ENCODE assay signal across 30 mouse cellular contexts in the genomic region with DNA sequence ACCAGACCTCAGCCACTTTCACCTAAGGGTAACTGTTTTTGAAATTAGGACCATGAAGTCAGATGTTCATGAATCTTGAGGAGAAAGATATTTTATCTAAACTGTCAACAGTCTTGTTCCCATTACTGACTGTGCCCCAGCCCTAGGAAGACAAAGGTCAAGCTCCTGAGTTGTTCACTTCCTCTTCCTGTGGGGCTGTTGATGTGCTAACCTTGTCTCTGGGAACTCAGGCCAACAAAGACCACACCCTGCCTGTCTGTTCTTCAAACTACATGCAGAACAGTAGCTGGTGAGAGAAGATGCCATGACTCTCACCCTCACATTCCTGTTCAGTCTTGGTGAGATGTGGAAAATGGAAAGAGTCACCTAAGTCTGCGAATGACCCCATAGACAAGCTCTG. TPM values are rescaled to one million over a fixed set of nuclear protein-coding genes. Genes with fewer than 3 reads are reported as not detected.
DNase-seq lines count a peak whose midpoint lies in the region; ATAC-seq and TF ChIP-seq lines count a peak whose summit lies in the region.
"Had no signal": no experiment of that assay in that cellular context is flagged by ENCODE, and none has a peak within 500 bp of the region (broad histone marks: within the 10 kb centered on the region; RNA-seq: fewer than 3 reads in every experiment).

No protein-coding gene starts in this region.

- H3K4me1 ChIP-seq in liver, adult 2 months (ENCODE audit: control insufficient read depth, insufficient read depth, low read length): no peaks in the 10 kb centered on the region
- H3K4me1 ChIP-seq in liver, embryonic 12.5 days: no peaks in the 10 kb centered on the region
- peaks cover 0 to 3% of the 10 kb centered on the region in 2 experiments; a peak in 1 of 4 replicates for H3K4me1 ChIP-seq in MEL (ENCODE audit: control insufficient read depth in 1 of 2, insufficient read depth in 2 of 2, low read length in 2 of 2)
- H3K4me1 ChIP-seq in midbrain, embryonic 16.5 days (ENCODE audit: control insufficient read depth, insufficient read depth, low read length): no peaks in the 10 kb centered on the region
- H3K4me1 ChIP-seq: embryonic facial prominence, embryonic 13.5 days; embryonic facial prominence, embryonic 15.5 days; forebrain, embryonic 10.5 days; forebrain, embryonic 12.5 days had no signal

- WGBS in liver, adult 2 months: 67% methylated on average over 1 of the region's 1 CpGs
- WGBS in liver, embryonic 12.5 days (ENCODE audit: insufficient replicate concordance): 77% methylated on average over 1 of the region's 1 CpGs
- 81% methylated on average over 1 of the region's 1 CpGs for WGBS in midbrain, embryonic 16.5 days

- no peak for ATAC-seq in liver, embryonic 12.5 days
- peak; percentile 90 for ATAC-seq in megakaryocyte, adult 5-6 weeks (ENCODE audit: poor library complexity, severe bottlenecking)
- ATAC-seq in midbrain, embryonic 16.5 days: no peak
- ATAC-seq: CD4-positive, CD25-positive, alpha-beta regulatory T cell, adult 4 months; forebrain, embryonic 14.5 days had no signal

- no peaks in the 10 kb centered on the region for H3K9me3 ChIP-seq in liver, embryonic 12.5 days (replicated peaks)
- no peaks in the 10 kb centered on the region for H3K9me3 ChIP-seq in MEL (replicated peaks; ENCODE audit: insufficient read depth, low read length)
- no peaks in the 10 kb centered on the region for H3K9me3 ChIP-seq in midbrain, embryonic 16.5 days (replicated peaks; ENCODE audit: control insufficient read depth, low read length, poor library complexity, severe bottlenecking)
- H3K9me3 ChIP-seq: embryonic facial prominence, embryonic 13.5 days; embryonic facial prominence, embryonic 15.5 days; G1E had no signal

- H3K79me2 ChIP-seq in liver, adult 2 months (ENCODE audit: control insufficient read depth, insufficient read depth, low read length): no peaks in the 10 kb centered on the region
- no peaks in the 10 kb centered on the region for H3K79me2 ChIP-seq in MEL (ENCODE audit: control insufficient read depth, insufficient read depth, low read length, poor library complexity)

- no peak for TF ChIP-seq POLR2A in liver, adult 2 months (IDR thresholded peaks at IDR 0.05; ENCODE audit: extremely low read depth, insufficient read depth, low read length)
- no peak for TF ChIP-seq POLR2A in MEL (IDR thresholded peaks at IDR 0.05; ENCODE audit: control insufficient read depth in 1 of 2, insufficient read depth in 1 of 2, low read depth in 1 of 2, low read length in 2 of 2, poor library complexity in 1 of 2)

- no peak for TF ChIP-seq CTCF in liver, adult 2 months (IDR thresholded peaks at IDR 0.05; ENCODE audit: low read depth, low read length)
- no peak for TF ChIP-seq CTCF in MEL (IDR thresholded peaks at IDR 0.05 in 2 of 3, conservative IDR thresholded peaks at IDR 0.05 in 1 of 3; ENCODE audit: control insufficient read depth in 1 of 3, insufficient read depth in 1 of 3, low read depth in 2 of 3, low read length in 3 of 3, poor library complexity in 1 of 3, severe bottlenecking in 1 of 3)

- no peak overlapping the region for H3K4me3 ChIP-seq in liver, adult 2 months (ENCODE audit: insufficient read depth, low read depth, low read length)
- H3K4me3 ChIP-seq in liver, embryonic 12.5 days: no peak overlapping the region
- H3K4me3 ChIP-seq in MEL (ENCODE audit: control insufficient read depth in 1 of 2, insufficient read depth in 1 of 2, low read depth in 2 of 2, low read length in 2 of 2): no peak overlapping the region
- H3K4me3 ChIP-seq in midbrain, embryonic 16.5 days (ENCODE audit: low read depth, low read length): no peak overlapping the region
- H3K4me3 ChIP-seq: embryonic facial prominence, embryonic 13.5 days; embryonic facial prominence, embryonic 15.5 days; erythroblast, embryonic 14.5 days; forebrain, embryonic 10.5 days; forebrain, embryonic 12.5 days had no signal

- no peaks in the 10 kb centered on the region for H3K27me3 ChIP-seq in liver, adult 2 months (ENCODE audit: control insufficient read depth, insufficient read depth, low read length)
- no peaks in the 10 kb centered on the region for H3K27me3 ChIP-seq in liver, embryonic 12.5 days (replicated peaks)
- no peaks in the 10 kb centered on the region for H3K27me3 ChIP-seq in MEL (ENCODE audit: control insufficient read depth in 1 of 2, insufficient read depth in 2 of 2, low read length in 2 of 2)
- H3K27me3 ChIP-seq in midbrain, embryonic 16.5 days (ENCODE audit: control insufficient read depth, insufficient read depth, low read depth, low read length): no peaks in the 10 kb centered on the region
- H3K27me3 ChIP-seq: CH12.LX; embryonic facial prominence, embryonic 13.5 days; embryonic facial prominence, embryonic 15.5 days; forebrain, embryonic 12.5 days had no signal

- H3K9ac ChIP-seq in liver, adult 2 months (ENCODE audit: low read depth, low read length): no peak overlapping the region
- no peak overlapping the region for H3K9ac ChIP-seq in liver, embryonic 12.5 days
- no peak overlapping the region for H3K9ac ChIP-seq in MEL (ENCODE audit: control insufficient read depth, low read depth, low read length, poor library complexity, severe bottlenecking)
- no peak overlapping the region for H3K9ac ChIP-seq in midbrain, embryonic 16.5 days (ENCODE audit: low read depth, low read length)
- H3K9ac ChIP-seq: embryonic facial prominence, embryonic 13.5 days; embryonic facial prominence, embryonic 15.5 days; forebrain, embryonic 12.5 days had no signal

- no peak overlapping the region for H3K4me2 ChIP-seq in liver, embryonic 12.5 days
- no peak overlapping the region for H3K4me2 ChIP-seq in midbrain, embryonic 16.5 days (ENCODE audit: low read length)
- H3K4me2 ChIP-seq: embryonic facial prominence, embryonic 13.5 days; embryonic facial prominence, embryonic 15.5 days; forebrain, embryonic 12.5 days had no signal

- DNase-seq in liver, adult 2 months (ENCODE audit: extremely low read depth, low read depth, low spot score): peak; percentile 7
- peak; percentile 13 for DNase-seq in lung, postnatal 25 days (ENCODE audit: low spot score)
- DNase-seq in lung, postnatal 10 days: no peak
- DNase-seq in MEL (ENCODE audit: low read depth, low spot score): peak; percentile 19
- DNase-seq in right cerebral cortex, postnatal 36 days (ENCODE audit: low spot score in 2 of 2): no peak
- DNase-seq: adrenal gland, adult 2 months; adrenal gland, postnatal 10 days; adrenal gland, postnatal 25 days; B cell, adult 2 months; cerebellum, adult 11 months; cerebellum, adult 18-20 months; cerebellum, adult 8-10 months; cerebellum, adult 9-11 months; cerebellum, postnatal 14 days; cerebellum, postnatal 36 days; embryo, embryonic 11 days had no signal

- TF ChIP-seq RAD21 in MEL (IDR thresholded peaks at IDR 0.05; ENCODE audit: low read depth, low read length): no peak

- H3K36me3 ChIP-seq in liver, adult 2 months (ENCODE audit: control insufficient read depth, insufficient read depth, low read length): no peaks in the 10 kb centered on the region
- H3K36me3 ChIP-seq in liver, embryonic 12.5 days: no peaks in the 10 kb centered on the region
- no peaks in the 10 kb centered on the region for H3K36me3 ChIP-seq in MEL (ENCODE audit: control insufficient read depth in 1 of 2, insufficient read depth in 2 of 2, low read length in 2 of 2)
- H3K36me3 ChIP-seq in midbrain, embryonic 16.5 days (ENCODE audit: control insufficient read depth, insufficient read depth, low read length): no peaks in the 10 kb centered on the region
- H3K36me3 ChIP-seq: embryonic facial prominence, embryonic 13.5 days; embryonic facial prominence, embryonic 15.5 days; forebrain, embryonic 10.5 days; forebrain, embryonic 12.5 days; G1E had no signal

- no peak for TF ChIP-seq EP300 in MEL (IDR thresholded peaks at IDR 0.05; ENCODE audit: low read depth in 1 of 2, low read length in 2 of 2)

- no peak overlapping the region for H3K27ac ChIP-seq in liver, adult 2 months (replicated peaks; ENCODE audit: insufficient read depth, low read depth, low read length)
- no peak overlapping the region for H3K27ac ChIP-seq in liver, embryonic 12.5 days
- H3K27ac ChIP-seq in MEL (ENCODE audit: control insufficient read depth, low read depth, low read length): no peak overlapping the region
- no peak overlapping the region for H3K27ac ChIP-seq in midbrain, embryonic 16.5 days (ENCODE audit: low read length)
- H3K27ac ChIP-seq: embryonic facial prominence, embryonic 13.5 days; embryonic facial prominence, embryonic 15.5 days; forebrain, embryonic 10.5 days; forebrain, embryonic 12.5 days had no signal

RNA-seq across cellular contexts. Expression of a gene that starts 30.4 kb away (rescaled TPM):
- total RNA-seq in liver, adult 2 months (2014; rRNA removed): 2.9 and 4.3 TPM in 2 replicates
- polyA plus RNA-seq in liver, adult 2 months (2012; rRNA removed): 0.60 and 0.71 TPM in 2 replicates
- polyA plus RNA-seq in liver, embryonic 12.5 days (2016; fragmentation: Nextera tagmentation; extraction: Ambion mirVana): 0.10 and 0.14 TPM in 2 replicates
- total RNA-seq in MEL (2012; rRNA removed): not detected in 2 replicates
- polyA plus RNA-seq in MEL (2012; ENCODE audit: insufficient read depth in 1 of 2, insufficient read length in 2 of 2, low read depth in 1 of 2, low replicate concordance in 2 of 2, missing spikeins in 1 of 2): not detected
- total RNA-seq in megakaryocyte, adult 5-6 weeks (2015): 0.25 and 1.8 TPM in 2 replicates
- 0.44 and 0.69 TPM in 2 replicates for total RNA-seq in megakaryocyte, adult 5-6 weeks (2017)
- 0.14 TPM in 1 of 2 replicates, not detected in the other for polyA plus RNA-seq in midbrain, embryonic 16.5 days (2015; fragmentation: Nextera tagmentation; extraction: Ambion mirVana)
- total RNA-seq: CH12.LX; common myeloid progenitor, adult 5-6 weeks; G1E had no signal
- polyA plus RNA-seq: CD4-positive, CD25-positive, alpha-beta regulatory T cell, adult 4 months; embryonic facial prominence, embryonic 11.5 days; embryonic facial prominence, embryonic 13.5 days; embryonic facial prominence, embryonic 15.5 days; erythroblast, embryonic 14.5 days; forebrain, embryonic 10.5 days; forebrain, embryonic 12.5 days; forebrain, embryonic 14.5 days; G1E had no signal

RNA-seq across cellular contexts. Expression of a gene that starts 42.5 kb away (rescaled TPM):
- 2.0 and 3.8 TPM in 2 replicates for total RNA-seq in liver, adult 2 months (2014; rRNA removed)
- polyA plus RNA-seq in liver, adult 2 months (2012; rRNA removed): 4.1 and 5.0 TPM in 2 replicates
- polyA plus RNA-seq in liver, embryonic 12.5 days (2016; fragmentation: Nextera tagmentation; extraction: Ambion mirVana): 10.5 TPM in 2 replicates
- not detected in 2 replicates for total RNA-seq in MEL (2012; rRNA removed)
- polyA plus RNA-seq in MEL (2012; ENCODE audit: insufficient read depth in 1 of 2, insufficient read length in 2 of 2, low read depth in 1 of 2, low replicate concordance in 2 of 2, missing spikeins in 1 of 2): under 1 TPM in 1 of 2 experiments, not detected in 1; 0.24 TPM
- total RNA-seq in megakaryocyte, adult 5-6 weeks (2015): not detected in 2 replicates
- total RNA-seq in megakaryocyte, adult 5-6 weeks (2017): not detected in 2 replicates
- polyA plus RNA-seq in midbrain, embryonic 16.5 days (2015; fragmentation: Nextera tagmentation; extraction: Ambion mirVana): 4.7 and 5.1 TPM in 2 replicates
- polyA plus RNA-seq: CD4-positive, CD25-positive, alpha-beta regulatory T cell, adult 4 months had no signal

RNA-seq across cellular contexts. Expression of a gene that starts 57.0 kb away (rescaled TPM):
- 1.5 and 2.0 TPM in 2 replicates for total RNA-seq in liver, adult 2 months (2014; rRNA removed)
- polyA plus RNA-seq in liver, adult 2 months (2012; rRNA removed): 3.8 and 4.7 TPM in 2 replicates
- 1.2 and 1.5 TPM in 2 replicates for polyA plus RNA-seq in liver, embryonic 12.5 days (2016; fragmentation: Nextera tagmentation; extraction: Ambion mirVana)
- 1.0 and 1.5 TPM in 2 replicates for total RNA-seq in MEL (2012; rRNA removed)
- 1 to 10 TPM in 1 of 2 experiments, not detected in 1; 1.7 TPM for polyA plus RNA-seq in MEL (2012; ENCODE audit: insufficient read depth in 1 of 2, insufficient read length in 2 of 2, low read depth in 1 of 2, low replicate concordance in 2 of 2, missing spikeins in 1 of 2)
- total RNA-seq in megakaryocyte, adult 5-6 weeks (2015): 2.6 and 3.0 TPM in 2 replicates
- 4.1 and 5.2 TPM in 2 replicates for total RNA-seq in megakaryocyte, adult 5-6 weeks (2017)
- 4.9 and 5.3 TPM in 2 replicates for polyA plus RNA-seq in midbrain, embryonic 16.5 days (2015; fragmentation: Nextera tagmentation; extraction: Ambion mirVana)

Comparison
In these comparisons a context has a peak if more than half of its experiments do, and no peak if none do; other contexts are left out.
1. DNase-seq: peak in liver, adult 2 months (single experiment), lung, postnatal 25 days (single experiment) and MEL (single experiment); none in lung, postnatal 10 days (single experiment) and right cerebral cortex, postnatal 36 days (0 of 2).